Comparison of ENCODE assay signal across 9 mouse cellular contexts in genomic region chr11:53132406-53133035, GRCm38 (mm10).
DNase-seq lines count a peak whose midpoint lies in the region; ATAC-seq lines count a peak whose summit lies in the region.
"Had no signal": no experiment of that assay in that cellular context is flagged by ENCODE, and none has a peak within 500 bp of the region (broad histone marks: within the 10 kb centered on the region; RNA-seq: fewer than 3 reads in every experiment).

No protein-coding gene starts in this region.

- WGBS in lung, embryonic 15.5 days: 7% methylated on average over 23 of the region's 23 CpGs
- WGBS in forebrain, embryonic 12.5 days: 22% methylated on average over 23 of the region's 23 CpGs
- WGBS in intestine, embryonic 16.5 days: 28% methylated on average over 23 of the region's 23 CpGs

- no peak for DNase-seq in lung, postnatal 14 days
- DNase-seq in thymus, postnatal 10 days (ENCODE audit: low spot score in 2 of 2): peak; percentile 75 to 76
- no peak for DNase-seq in adrenal gland, postnatal 4 days (ENCODE audit: low spot score in 2 of 2)
- DNase-seq in left cerebral cortex, adult 8-10 months (ENCODE audit: low spot score in 2 of 2): no peak

- peak overlapping the region; percentile 46 for H3K4me2 ChIP-seq in lung, embryonic 15.5 days
- peak overlapping the region; percentile 49 for H3K4me2 ChIP-seq in forebrain, embryonic 12.5 days
- 0 out of 2 replicates have a peak overlapping the region, but pooled peaks have one; percentile 16 for H3K4me2 ChIP-seq in intestine, embryonic 16.5 days (ENCODE audit: low read depth, low read length)
- H3K4me2 ChIP-seq: embryonic facial prominence, embryonic 12.5 days had no signal

- H3K9ac ChIP-seq in lung, embryonic 15.5 days: no peak overlapping the region
- no peak overlapping the region for H3K9ac ChIP-seq in forebrain, embryonic 12.5 days
- H3K9ac ChIP-seq in intestine, embryonic 16.5 days (ENCODE audit: low read depth, low read length): no peak overlapping the region
- H3K9ac ChIP-seq: embryonic facial prominence, embryonic 12.5 days had no signal

- H3K36me3 ChIP-seq in lung, embryonic 15.5 days: no peaks in the 10 kb centered on the region
- H3K36me3 ChIP-seq in forebrain, embryonic 12.5 days (replicated peaks): no peaks in the 10 kb centered on the region
- H3K36me3 ChIP-seq in intestine, embryonic 16.5 days (ENCODE audit: control insufficient read depth, insufficient read depth, low read length): no peaks in the 10 kb centered on the region
- H3K36me3 ChIP-seq: embryonic facial prominence, embryonic 12.5 days had no signal

- H3K4me1 ChIP-seq in lung, embryonic 15.5 days: 0 out of 2 replicates have a peak, but pooled peaks cover 8% of the 10 kb centered on the region
- H3K4me1 ChIP-seq in forebrain, embryonic 12.5 days: peaks cover 13% of the 10 kb centered on the region
- H3K4me1 ChIP-seq in intestine, embryonic 16.5 days (ENCODE audit: control insufficient read depth, insufficient read depth, low read length): peaks cover 4% of the 10 kb centered on the region; the same call in 1 of the 2 replicates

- 0 out of 2 replicates have a peak, but pooled peaks have one; percentile 23 for ATAC-seq in lung, embryonic 15.5 days (ENCODE audit: borderline replicate concordance, extremely low read depth, low FRiP score, low TSS enrichment)
- ATAC-seq in forebrain, embryonic 12.5 days (ENCODE audit: low FRiP score): peak; percentile 60; the same call in 1 of the 2 replicates
- no peak for ATAC-seq in intestine, embryonic 16.5 days

- peak overlapping the region; percentile 21; the same call in 1 of the 2 replicates for H3K4me3 ChIP-seq in lung, embryonic 15.5 days
- H3K4me3 ChIP-seq in forebrain, embryonic 12.5 days (replicated peaks): peak overlapping the region; percentile 18; the same call in 1 of the 2 replicates
- H3K4me3 ChIP-seq in intestine, embryonic 16.5 days (ENCODE audit: low read length): no peak overlapping the region
- H3K4me3 ChIP-seq: embryonic facial prominence, embryonic 12.5 days had no signal

- no peak overlapping the region for H3K27ac ChIP-seq in lung, embryonic 15.5 days
- H3K27ac ChIP-seq in forebrain, embryonic 12.5 days: peak overlapping the region; percentile 50; the same call in 1 of the 2 replicates
- H3K27ac ChIP-seq in intestine, embryonic 16.5 days (ENCODE audit: low read length): no peak overlapping the region
- H3K27ac ChIP-seq: embryonic facial prominence, embryonic 12.5 days; macrophage had no signal

- H3K9me3 ChIP-seq in lung, embryonic 15.5 days: no peaks in the 10 kb centered on the region
- no peaks in the 10 kb centered on the region for H3K9me3 ChIP-seq in forebrain, embryonic 12.5 days
- H3K9me3 ChIP-seq in intestine, embryonic 16.5 days (ENCODE audit: control insufficient read depth, low read length): no peaks in the 10 kb centered on the region
- H3K9me3 ChIP-seq: embryonic facial prominence, embryonic 12.5 days had no signal

- no peaks in the 10 kb centered on the region for H3K27me3 ChIP-seq in lung, embryonic 15.5 days
- H3K27me3 ChIP-seq in forebrain, embryonic 12.5 days: no peaks in the 10 kb centered on the region
- H3K27me3 ChIP-seq in intestine, embryonic 16.5 days (replicated peaks; ENCODE audit: control insufficient read depth, insufficient read depth, low read length): no peaks in the 10 kb centered on the region

Comparison
In these comparisons a context has a peak if more than half of its experiments do, and no peak if none do; other contexts are left out.
1. DNase-seq: peak in thymus, postnatal 10 days (2 of 2); none in lung, postnatal 14 days (single experiment), adrenal gland, postnatal 4 days (0 of 2) and left cerebral cortex, adult 8-10 months (0 of 2).
2. Peak in every context shown above with its lines, with median percentiles within 50 percentile points of each other: H3K4me2 ChIP-seq.